Mouse (Mus musculus): Measurements from ENCODE around the gene Zfp365. TPM values are rescaled to one million over a fixed set of nuclear protein-coding genes. Genes with fewer than 3 reads are reported as not detected.
A peak's percentile ranks its signal among the peaks of the same experiment; 100 is the strongest.

Zfp365 gene
- polyA plus RNA-seq, 1 experiment from 2014 or later = 4.4 TPM

GRCm38 (mm10) chr10:67865063-67865462, 47.4 kb downstream of the Zfp365 start:
- no peaks in the 10 kb centered on the region for H3K9me3 ChIP-seq
- no peak overlapping the region for H3K4me3 ChIP-seq
- no peak overlapping the region for H3K27ac ChIP-seq (replicated peaks)
- no peak overlapping the region for H3K4me2 ChIP-seq (replicated peaks)
- H3K36me3 ChIP-seq = no peaks in the 10 kb centered on the region
- H3K9ac ChIP-seq (replicated peaks) = no peak overlapping the region
- H3K4me1 ChIP-seq = no peaks in the 10 kb centered on the region
- no peaks in the 10 kb centered on the region for H3K27me3 ChIP-seq
- no peak for ATAC-seq (replicated peaks)
- WGBS = 81% methylated on average over 3 of the region's 3 CpGs

DNA sequence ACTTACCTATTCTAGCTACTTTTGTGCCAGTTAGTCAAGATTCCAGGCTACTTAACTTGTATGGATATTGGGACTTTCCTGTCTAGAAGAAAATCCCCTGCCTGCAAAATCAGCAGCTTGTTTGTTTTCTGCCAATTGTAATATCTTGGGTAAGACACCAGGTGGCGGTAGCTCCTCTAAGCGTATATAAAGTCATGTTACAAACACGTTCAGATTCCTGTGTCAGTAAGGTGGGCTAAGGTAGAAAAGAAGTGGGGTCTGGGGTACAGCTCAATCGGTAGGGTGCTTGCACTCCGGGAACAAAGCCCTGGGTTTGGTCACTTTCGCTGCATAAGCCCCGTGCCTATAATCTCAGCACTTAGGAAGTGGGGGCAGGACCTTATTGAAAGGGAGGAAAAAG, 50.1 kb downstream of the Zfp365 start:
- no peak overlapping the region for H3K4me3 ChIP-seq
- H3K4me1 ChIP-seq = no peaks in the 10 kb centered on the region
- H3K4me2 ChIP-seq (replicated peaks) = no peak overlapping the region
- 15% methylated on average over 7 of the region's 7 CpGs for WGBS
- H3K9me3 ChIP-seq = no peaks in the 10 kb centered on the region
- H3K27ac ChIP-seq (replicated peaks) = no peak overlapping the region
- no peak overlapping the region for H3K9ac ChIP-seq (replicated peaks)
- H3K36me3 ChIP-seq = no peaks in the 10 kb centered on the region
- H3K27me3 ChIP-seq = no peaks in the 10 kb centered on the region
- ATAC-seq (replicated peaks) = no peak

DNA sequence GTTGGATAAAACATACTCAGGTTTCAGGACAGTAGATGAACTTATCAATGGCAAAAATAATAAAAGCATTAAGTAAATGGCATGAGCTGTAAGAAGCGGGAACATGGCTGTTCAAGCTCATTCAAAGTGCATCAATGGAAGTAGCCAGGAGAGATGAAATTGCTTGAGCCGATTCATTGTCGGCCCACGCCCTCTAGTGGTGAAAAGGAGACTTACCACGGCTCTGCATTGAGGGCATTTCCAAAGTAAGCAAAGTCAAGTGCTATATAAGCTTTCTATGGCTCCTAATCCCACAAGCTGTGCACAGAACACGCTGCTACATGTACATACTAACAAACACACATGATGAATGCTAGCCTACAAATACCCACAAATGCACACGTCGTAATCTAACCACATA, 53.6 kb downstream of the Zfp365 start:
- peak; percentile 67 for ATAC-seq (replicated peaks)
- no peak overlapping the region for H3K27ac ChIP-seq (replicated peaks)
- 20% methylated on average over 8 of the region's 8 CpGs for WGBS
- H3K27me3 ChIP-seq = no peaks in the 10 kb centered on the region
- no peak overlapping the region for H3K4me2 ChIP-seq (replicated peaks)
- no peak overlapping the region for H3K4me3 ChIP-seq
- H3K4me1 ChIP-seq = no peaks in the 10 kb centered on the region
- H3K36me3 ChIP-seq = no peaks in the 10 kb centered on the region
- no peaks in the 10 kb centered on the region for H3K9me3 ChIP-seq
- no peak overlapping the region for H3K9ac ChIP-seq (replicated peaks)

GRCm38 (mm10) chr10:67857561-67857906, 54.9 kb downstream of the Zfp365 start:
- ATAC-seq (replicated peaks) = no peak
- Histone ChIP-seq H3K9ac (replicated peaks) (no peak overlapping the region), H3K9me3 (no peaks in the 10 kb centered on the region), H3K4me1 (no peaks in the 10 kb centered on the region), H3K4me2 (replicated peaks) (no peak overlapping the region), H3K27ac (replicated peaks) (no peak overlapping the region), H3K4me3 (no peak overlapping the region), H3K36me3 (no peaks in the 10 kb centered on the region), H3K27me3 (no peaks in the 10 kb centered on the region)
- 65% methylated on average over 4 of the region's 4 CpGs for WGBS

DNA sequence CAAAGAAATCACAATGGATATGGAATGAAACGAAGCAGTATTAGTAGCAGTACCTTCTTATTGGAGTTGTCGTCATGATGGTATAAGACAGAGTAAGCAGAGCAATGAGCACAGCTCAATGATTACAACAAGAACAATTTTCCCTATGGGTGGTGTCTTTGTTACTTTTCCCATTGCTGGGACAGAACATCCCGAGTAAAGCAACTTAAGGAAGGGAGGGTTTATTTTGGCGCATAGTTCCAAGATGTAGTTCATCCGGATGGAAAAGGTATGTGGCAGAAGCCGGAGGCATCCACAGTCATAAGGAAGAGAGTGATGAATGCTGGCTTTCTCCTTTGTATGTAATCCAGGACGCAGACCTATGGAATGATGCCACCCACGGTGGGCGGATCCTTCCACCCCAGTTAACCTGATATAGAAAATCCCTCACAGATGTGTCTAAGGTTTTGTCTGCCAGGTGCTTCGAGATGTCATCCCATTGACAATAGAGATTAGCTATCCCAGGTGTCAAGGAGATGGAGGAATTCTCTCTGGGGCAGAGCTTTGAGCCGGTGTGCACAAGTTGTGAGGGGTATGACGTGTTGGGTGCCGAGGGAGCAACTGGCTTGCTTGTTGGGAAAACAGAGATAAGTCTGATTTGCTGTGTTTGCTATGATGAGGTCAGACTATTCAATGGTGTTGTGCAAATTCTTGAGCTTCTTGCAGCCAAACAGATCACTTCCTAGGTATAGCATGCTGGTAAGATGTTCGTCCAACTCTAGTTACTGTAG, 55.5 kb downstream of the Zfp365 start:
- Histone ChIP-seq H3K9ac (replicated peaks) (no peak overlapping the region), H3K27me3 (no peaks in the 10 kb centered on the region), H3K4me1 (no peaks in the 10 kb centered on the region), H3K4me3 (no peak overlapping the region), H3K27ac (replicated peaks) (no peak overlapping the region), H3K9me3 (no peaks in the 10 kb centered on the region), H3K36me3 (no peaks in the 10 kb centered on the region), H3K4me2 (replicated peaks) (no peak overlapping the region)
- 92% methylated on average over 14 of the region's 14 CpGs for WGBS
- no peak for ATAC-seq (replicated peaks)

DNA sequence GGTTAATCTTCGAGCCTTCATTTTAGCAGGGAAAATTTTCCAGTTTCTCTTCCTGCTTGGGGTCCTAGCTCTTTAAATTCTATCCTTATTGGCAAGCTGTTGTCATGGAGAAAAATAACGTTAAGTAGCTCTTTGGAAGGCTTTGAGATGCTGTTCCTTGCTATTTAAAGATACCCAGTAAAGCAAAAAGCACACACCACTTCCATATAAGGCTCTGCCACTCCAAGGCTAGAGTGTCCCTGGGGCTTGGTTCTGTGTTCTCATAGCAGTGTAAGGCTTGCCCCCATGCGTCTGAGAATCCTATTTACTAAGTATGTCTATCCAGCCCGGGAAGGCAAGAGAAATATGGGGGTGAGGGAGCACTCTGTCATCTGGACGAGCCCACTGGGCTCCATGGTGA, 56.7 kb downstream of the Zfp365 start:
- Histone ChIP-seq H3K4me2 (replicated peaks) (no peak overlapping the region), H3K9ac (replicated peaks) (no peak overlapping the region), H3K27me3 (no peaks in the 10 kb centered on the region), H3K36me3 (no peaks in the 10 kb centered on the region), H3K4me1 (no peaks in the 10 kb centered on the region), H3K4me3 (no peak overlapping the region), H3K27ac (replicated peaks) (no peak overlapping the region), H3K9me3 (no peaks in the 10 kb centered on the region)
- ATAC-seq (replicated peaks) = no peak
- 66% methylated on average over 5 of the region's 5 CpGs for WGBS

DNA sequence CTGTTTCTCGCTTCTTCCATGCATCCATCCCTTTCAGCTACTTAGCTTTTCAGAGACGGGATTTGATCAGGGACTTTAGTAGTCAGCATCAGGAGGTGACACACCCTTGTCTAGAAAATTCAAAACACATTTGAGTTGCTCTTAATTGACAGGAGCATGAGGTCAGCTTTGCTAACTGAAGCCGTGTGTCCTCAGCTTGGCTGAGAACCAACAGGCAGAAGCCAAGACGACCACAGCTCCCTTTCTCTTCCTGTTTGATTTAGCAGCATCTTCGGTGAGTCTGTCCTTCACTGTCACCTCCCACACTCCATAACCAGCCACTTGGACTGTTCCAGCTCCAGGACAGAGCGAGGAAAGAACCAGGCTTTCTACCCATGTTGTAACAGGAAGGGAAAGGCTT, 60.1 kb downstream of the Zfp365 start:
- Histone ChIP-seq H3K27ac (replicated peaks) (no peak overlapping the region), H3K36me3 (no peaks in the 10 kb centered on the region), H3K27me3 (no peaks in the 10 kb centered on the region), H3K9ac (replicated peaks) (no peak overlapping the region), H3K9me3 (no peaks in the 10 kb centered on the region), H3K4me3 (no peak overlapping the region), H3K4me1 (no peaks in the 10 kb centered on the region), H3K4me2 (replicated peaks) (no peak overlapping the region)
- WGBS = 81% methylated on average over 6 of the region's 6 CpGs
- ATAC-seq (replicated peaks) = no peak

DNA sequence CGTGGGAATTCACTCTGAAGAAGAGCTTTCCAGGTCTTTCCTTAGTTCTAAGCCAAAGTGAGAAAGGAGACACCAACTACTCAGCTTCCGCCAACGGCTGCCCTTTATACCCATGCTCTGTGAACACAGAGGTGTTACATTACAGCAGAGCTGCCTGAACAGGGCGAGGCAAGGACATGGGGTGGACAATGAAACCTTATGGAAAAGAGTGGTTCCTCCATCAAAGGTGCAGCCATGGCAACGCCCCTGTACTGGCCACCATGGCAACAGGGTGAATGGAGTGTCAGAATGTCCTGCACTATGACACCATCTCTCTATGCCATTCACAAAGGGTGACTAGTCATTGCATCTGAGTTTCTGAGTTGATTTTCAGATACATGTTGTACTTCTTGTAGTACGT, 61.4 kb downstream of the Zfp365 start:
- Histone ChIP-seq H3K9me3 (no peaks in the 10 kb centered on the region), H3K4me2 (replicated peaks) (no peak overlapping the region), H3K4me1 (0 out of 2 replicates have a peak, but pooled peaks cover 2% of the 10 kb centered on the region), H3K27ac (replicated peaks) (no peak overlapping the region), H3K9ac (replicated peaks) (no peak overlapping the region), H3K27me3 (no peaks in the 10 kb centered on the region), H3K4me3 (no peak overlapping the region), H3K36me3 (no peaks in the 10 kb centered on the region)
- WGBS = 52% methylated on average over 6 of the region's 6 CpGs
- no peak for ATAC-seq (replicated peaks)

GRCm38 (mm10) chr10:67846016-67846650, 66.3 kb downstream of the Zfp365 start:
- Histone ChIP-seq H3K9ac (replicated peaks) (no peak overlapping the region), H3K27ac (replicated peaks) (no peak overlapping the region), H3K4me1 (0 out of 2 replicates have a peak, but pooled peaks cover 3% of the 10 kb centered on the region), H3K27me3 (no peaks in the 10 kb centered on the region), H3K4me2 (replicated peaks) (no peak overlapping the region), H3K36me3 (no peaks in the 10 kb centered on the region), H3K4me3 (no peak overlapping the region), H3K9me3 (no peaks in the 10 kb centered on the region)
- no peak for ATAC-seq (replicated peaks)
- 60% methylated on average over 14 of the region's 14 CpGs for WGBS

DNA sequence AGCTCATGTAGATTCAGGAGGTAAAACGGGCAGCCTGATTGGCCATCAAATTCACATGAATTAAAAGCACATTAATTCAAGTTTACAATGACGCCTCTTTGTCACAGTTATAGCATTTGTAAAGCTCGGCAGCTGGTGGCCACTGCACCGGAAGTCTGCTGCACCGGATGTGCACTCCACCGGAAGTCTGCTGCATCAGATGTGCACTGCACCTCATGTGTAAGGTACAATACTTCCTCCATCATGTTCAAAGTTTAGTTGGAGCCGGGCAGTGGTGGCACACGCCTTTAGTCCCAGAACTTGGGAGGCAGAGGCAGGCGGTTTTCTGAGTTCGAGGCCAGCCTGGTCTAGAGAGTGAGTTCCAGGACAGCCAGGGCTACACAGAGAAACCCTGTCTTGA, 70.9 kb downstream of the Zfp365 start:
- WGBS = 78% methylated on average over 10 of the region's 10 CpGs
- H3K9me3 ChIP-seq = no peaks in the 10 kb centered on the region

DNA sequence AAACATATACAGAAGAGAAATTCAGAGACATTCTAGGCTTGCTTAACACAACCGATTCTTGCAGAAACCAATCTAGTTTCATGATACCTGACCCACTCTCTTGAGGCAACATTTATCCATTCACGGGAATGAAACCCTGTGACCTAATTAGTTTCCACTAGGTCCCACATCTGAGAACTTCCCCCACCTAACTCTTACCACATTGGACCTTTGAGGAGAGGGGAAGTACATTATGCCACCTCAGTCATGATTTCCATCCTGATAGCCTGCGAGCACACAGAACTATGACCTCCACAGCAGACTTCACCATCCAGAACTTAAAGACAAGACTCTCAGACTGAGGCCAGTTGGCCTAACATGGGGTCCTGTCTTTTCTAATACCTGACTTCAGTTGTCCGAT, 71.7 kb downstream of the Zfp365 start:
- no peaks in the 10 kb centered on the region for H3K4me1 ChIP-seq
- ATAC-seq (replicated peaks) = no peak
- no peak overlapping the region for H3K9ac ChIP-seq (replicated peaks)
- no peaks in the 10 kb centered on the region for H3K9me3 ChIP-seq
- WGBS = 97% methylated on average over 4 of the region's 4 CpGs
- no peaks in the 10 kb centered on the region for H3K27me3 ChIP-seq
- no peaks in the 10 kb centered on the region for H3K36me3 ChIP-seq
- no peak overlapping the region for H3K4me2 ChIP-seq (replicated peaks)
- H3K4me3 ChIP-seq = no peak overlapping the region
- no peak overlapping the region for H3K27ac ChIP-seq (replicated peaks)

More for the DNA sequence above, 70.9 kb downstream of the Zfp365 start:
- no peak overlapping the region for H3K4me3 ChIP-seq
- no peaks in the 10 kb centered on the region for H3K27me3 ChIP-seq
- H3K4me2 ChIP-seq (replicated peaks) = no peak overlapping the region
- ATAC-seq (replicated peaks) = no peak
- 0 out of 2 replicates have a peak, but pooled peaks cover 3% of the 10 kb centered on the region for H3K4me1 ChIP-seq
- H3K36me3 ChIP-seq = no peaks in the 10 kb centered on the region
- no peak overlapping the region for H3K9ac ChIP-seq (replicated peaks)
- H3K27ac ChIP-seq (replicated peaks) = no peak overlapping the region

DNA sequence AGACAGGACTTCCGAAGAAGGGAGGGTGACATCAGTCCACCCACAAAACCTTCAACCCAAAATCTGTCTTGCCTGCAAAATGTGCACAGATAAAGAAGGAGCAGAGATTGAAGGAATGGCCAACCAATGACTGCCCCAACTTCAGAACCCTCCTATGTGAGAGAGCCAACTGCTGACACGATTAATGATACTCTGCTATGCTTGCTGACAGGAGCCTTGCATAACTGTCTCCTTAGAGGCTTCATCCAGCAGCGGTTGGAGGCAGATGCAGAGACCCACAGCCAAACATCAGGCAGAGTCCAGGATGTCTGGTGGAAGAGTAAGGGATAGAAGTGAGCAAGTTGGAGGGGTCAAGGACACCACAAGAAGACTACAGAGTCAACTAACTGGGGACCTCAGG, 73.3 kb downstream of the Zfp365 start:
- Histone ChIP-seq H3K4me1 (no peaks in the 10 kb centered on the region), H3K27ac (replicated peaks) (no peak overlapping the region), H3K4me2 (replicated peaks) (no peak overlapping the region), H3K36me3 (no peaks in the 10 kb centered on the region), H3K9ac (replicated peaks) (no peak overlapping the region), H3K27me3 (no peaks in the 10 kb centered on the region), H3K4me3 (no peak overlapping the region), H3K9me3 (no peaks in the 10 kb centered on the region)
- whole genome bisulfite sequencing = 92% methylated on average over 3 of the region's 3 CpGs
- no peak for ATAC-seq (replicated peaks)

- WGBS = 76% methylated on average over 17 of the region's 17 CpGs
- no peak overlapping the region for H3K27ac ChIP-seq (replicated peaks)
- no peak overlapping the region for H3K4me3 ChIP-seq
- no peaks in the 10 kb centered on the region for H3K4me1 ChIP-seq
- no peaks in the 10 kb centered on the region for H3K36me3 ChIP-seq
- H3K27me3 ChIP-seq = no peaks in the 10 kb centered on the region
- no peak overlapping the region for H3K9ac ChIP-seq (replicated peaks)
- no peak for ATAC-seq (replicated peaks)
- H3K9me3 ChIP-seq = no peaks in the 10 kb centered on the region
- no peak overlapping the region for H3K4me2 ChIP-seq (replicated peaks)
Observed at GRCm38 (mm10) chr10:67836426-67836825, 76.0 kb downstream of the Zfp365 start.
